Mouse (Mus musculus): Measurements from ENCODE around the gene Olfr187. TPM values are rescaled to one million over a fixed set of nuclear protein-coding genes. Genes with fewer than 3 reads are reported as not detected.

Olfr187 gene
- not detected for polyA plus RNA-seq (2017; shearing (Covaris generic))

DNA sequence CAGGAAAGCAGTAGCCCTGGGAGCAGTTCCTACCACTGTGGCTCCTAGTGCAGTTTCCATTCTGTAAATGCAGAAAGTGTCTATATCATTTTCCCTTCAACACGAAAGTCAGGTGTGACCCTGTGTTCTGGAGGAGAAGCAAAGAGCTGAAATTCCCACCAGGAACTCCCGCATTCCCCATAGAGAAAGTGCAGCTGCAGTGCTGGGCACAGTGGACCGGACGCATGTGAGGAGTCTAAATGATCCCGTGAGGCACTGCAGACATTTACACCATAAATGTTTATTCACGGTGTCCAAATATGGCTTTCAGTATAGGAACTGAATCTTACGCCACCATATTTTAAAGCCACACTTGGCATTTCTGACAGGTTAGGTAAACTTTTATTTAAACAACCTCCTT lies at the start of gene Olfr187:
Olfr187 (minus strand) TSS at position 58 of the 400 bp plus-strand sequence.

GRCm38 (mm10) chr16:59077905-59078304 lies 38.3 kb upstream of the Olfr187 start, which contains the start of gene Olfr190:
Gene Olfr190 (minus strand): TSS chr16:59078005.

GRCm38 (mm10) chr16:59030191-59030590 lies 9.4 kb downstream of the Olfr187 start, which contains the start of gene Olfr186:
Gene Olfr186 (minus strand): TSS chr16:59030291.

DNA sequence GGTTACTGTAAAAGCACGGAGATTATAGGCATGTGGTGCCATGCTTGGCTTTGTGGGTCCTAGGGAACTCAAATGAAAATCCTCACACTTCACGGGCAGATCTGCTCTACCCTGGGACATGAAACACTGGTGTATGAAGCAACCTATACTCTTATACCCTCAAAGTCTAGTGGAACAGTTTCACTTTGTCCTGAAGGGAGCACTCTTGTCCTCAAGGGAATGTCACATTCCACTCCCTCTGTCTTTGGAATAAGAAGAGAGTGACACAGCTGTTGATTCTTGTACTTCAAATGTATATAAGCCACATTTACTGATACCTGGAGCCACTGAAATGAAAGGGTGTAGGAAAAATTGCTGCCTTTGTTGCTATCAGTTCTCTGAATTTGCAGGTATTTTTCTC lies 44.5 kb downstream of the Olfr187 start, which contains the start of gene Olfr183:
Olfr183 (plus strand) TSS at position 301 of the 400 bp plus-strand sequence.

Other genes starting within 250 kb of the Olfr187 start
- gene Olfr173, start 239.5 kb downstream of the Olfr187 start, polyA plus RNA-seq (2017; shearing (Covaris generic)): 0.57 TPM
- gene Olfr175-ps1, start 213.0 kb downstream of the Olfr187 start, polyA plus RNA-seq (2017; shearing (Covaris generic)): not detected
- gene Olfr177, start 165.0 kb downstream of the Olfr187 start, polyA plus RNA-seq (2017; shearing (Covaris generic)): not detected
- 0.36 TPM for gene Olfr178, start 147.7 kb downstream of the Olfr187 start, polyA plus RNA-seq (2017; shearing (Covaris generic))
- gene Olfr181, start 111.0 kb downstream of the Olfr187 start, polyA plus RNA-seq (2017; shearing (Covaris generic)): not detected
- gene Olfr180, start 110.4 kb downstream of the Olfr187 start, polyA plus RNA-seq (2017; shearing (Covaris generic)): not detected
- 0.20 TPM for gene Olfr183, start 44.4 kb downstream of the Olfr187 start, polyA plus RNA-seq (2017; shearing (Covaris generic))
- 0.16 TPM for gene Olfr186, start 9.5 kb downstream of the Olfr187 start, polyA plus RNA-seq (2017; shearing (Covaris generic))
- gene Olfr190, start 38.2 kb upstream of the Olfr187 start, polyA plus RNA-seq (2017; shearing (Covaris generic)): not detected
- not detected for gene Olfr191, start 50.1 kb upstream of the Olfr187 start, polyA plus RNA-seq (2017; shearing (Covaris generic))
- not detected for gene Olfr193, start 72.1 kb upstream of the Olfr187 start, polyA plus RNA-seq (2017; shearing (Covaris generic))
- gene Olfr194, start 81.3 kb upstream of the Olfr187 start, polyA plus RNA-seq (2017; shearing (Covaris generic)): not detected
- gene Olfr195, start 107.3 kb upstream of the Olfr187 start, polyA plus RNA-seq (2017; shearing (Covaris generic)): not detected
- gene Olfr196, start 130.7 kb upstream of the Olfr187 start, polyA plus RNA-seq (2017; shearing (Covaris generic)): not detected
- not detected for gene Olfr198, start 163.8 kb upstream of the Olfr187 start, polyA plus RNA-seq (2017; shearing (Covaris generic))
- gene Olfr199, start 180.0 kb upstream of the Olfr187 start, polyA plus RNA-seq (2017; shearing (Covaris generic)): not detected
- gene Olfr201, start 232.9 kb upstream of the Olfr187 start, polyA plus RNA-seq (2017; shearing (Covaris generic)): not detected
- gene Olfr202, start 247.0 kb upstream of the Olfr187 start, polyA plus RNA-seq (2017; shearing (Covaris generic)): not detected

Measured in effector memory CD4-positive, alpha-beta T cell, adult 5 months (primary cell).